Mouse (Mus musculus) kidney, embryonic 16.5 days (tissue): ENCODE results near the gene Hdac4. TPM values are rescaled to one million over a fixed set of nuclear protein-coding genes. Genes with fewer than 3 reads are reported as not detected.

Source experiments
- ATAC-seq: fragments of 200-750 bp; cut with Nextera tagmentation; 2 replicates; pipeline ENCODE4 v1.8.0; 2017; ENCODE audit warnings: moderate TSS enrichment; ENCODE audit not compliant: low FRiP score, low TSS enrichment
- H3K27ac ChIP-seq: fragments of 300-500 bp; sonication (generic); 2 replicates; pipeline ENCODE4 v1.5.1; 2014; ENCODE audit warnings: low read length
- H3K27me3 ChIP-seq: fragments of 300-500 bp; sonication (generic); 2 replicates; pipeline ENCODE4 v1.6.1; 2014; ENCODE audit warnings: low read length, control low read depth, mixed read lengths; ENCODE audit not compliant: insufficient read depth
- H3K36me3 ChIP-seq: fragments of 300-500 bp; sonication (generic); 2 replicates; pipeline ENCODE4 v1.6.1; 2014; ENCODE audit warnings: low read length, control low read depth, mixed read lengths; ENCODE audit not compliant: insufficient read depth
- H3K4me1 ChIP-seq: fragments of 300-500 bp; sonication (generic); 2 replicates; pipeline ENCODE4 v1.6.1; 2014; ENCODE audit warnings: low read length, control low read depth, mixed read lengths; ENCODE audit not compliant: insufficient read depth
- H3K4me2 ChIP-seq: fragments of 300-500 bp; sonication (generic); replicated peaks from 2 replicates; pipeline ENCODE4 v1.6.1; 2014; ENCODE audit warnings: low read depth, low read length
- H3K4me3 ChIP-seq: fragments of 300-500 bp; sonication (generic); 2 replicates; pipeline ENCODE4 v1.5.1; 2014; ENCODE audit warnings: mild to moderate bottlenecking, low read length
- H3K9ac ChIP-seq: fragments of 300-500 bp; sonication (generic); replicated peaks from 2 replicates; pipeline ENCODE4 v1.6.1; 2014; ENCODE audit warnings: low read length
- H3K9me3 ChIP-seq: fragments of 300-500 bp; sonication (generic); 2 replicates; pipeline ENCODE4 v1.6.1; 2016; ENCODE audit warnings: low read length, control low read depth
- WGBS: fragments of 180-500 bp; shearing (Covaris S2); extraction: QIAGEN DNeasy Blood & Tissue Kit; methylation state at CpG from one replicate; pipeline ENCODE4 v1.1.7; 2014; 5-methylcytosine and 5-hydroxymethylcytosine counted together
- polyA plus RNA-seq: library from polyadenylated mRNA; unstranded; fragments of >200 nt; fragmentation: Nextera tagmentation; extraction: Ambion mirVana; gene quantifications from 2 replicates; pipeline ENCODE4 v1.2.1, GENCODE M21; 2015

The Hdac4 gene
- polyA plus RNA-seq, 1 experiment from 2014 or later, result 17.7 TPM

DNA sequence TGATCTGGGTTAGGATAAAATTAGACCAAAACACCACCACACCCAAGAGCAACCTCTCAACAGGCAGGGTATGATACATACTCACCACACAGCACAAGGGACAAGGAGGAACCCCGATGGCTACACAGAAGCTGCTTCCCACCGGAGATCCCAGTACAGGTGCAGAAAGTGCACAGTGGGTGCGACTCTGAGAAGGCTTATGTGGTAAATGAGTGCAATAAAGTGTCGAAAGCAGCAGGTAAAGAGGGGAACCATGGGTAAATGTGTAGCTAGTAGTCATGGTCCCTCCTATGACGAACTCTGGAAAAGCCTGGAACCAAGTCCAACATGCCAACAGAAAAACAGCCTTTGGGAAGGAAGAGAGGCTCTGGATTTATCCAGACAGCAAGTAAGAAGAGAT, 77.9 kb downstream of the Hdac4 start:
- Histone ChIP-seq H3K4me2 (no peak overlapping the region), H3K9me3 (no peaks in the 10 kb centered on the region), H3K27ac (no peak overlapping the region), H3K4me3 (no peak overlapping the region), H3K27me3 (no peaks in the 10 kb centered on the region), H3K4me1 (peaks cover 9% of the 10 kb centered on the region), H3K9ac (no peak overlapping the region), H3K36me3 (no peaks in the 10 kb centered on the region)
- ATAC-seq, result no peak
- WGBS, result 87% methylated on average over 5 of the region's 5 CpGs

DNA sequence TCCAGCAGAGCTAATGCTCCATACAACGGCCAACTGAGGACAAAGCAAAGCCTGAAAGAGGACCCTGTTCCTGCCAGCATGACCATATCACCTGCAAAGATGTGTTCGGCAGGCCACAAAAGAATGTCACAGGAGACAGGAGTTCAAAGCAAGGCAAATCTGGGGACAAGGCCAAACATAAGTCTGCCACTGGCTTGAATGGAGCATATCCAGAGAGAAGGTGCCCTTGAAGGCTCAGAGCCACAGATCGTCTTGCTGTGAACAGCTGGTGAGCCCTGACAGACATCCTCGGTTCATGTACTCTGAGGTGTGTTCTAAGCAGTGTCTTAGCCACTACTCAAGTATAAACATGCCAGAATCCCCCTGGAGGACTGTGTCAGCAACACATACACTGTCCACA, 79.3 kb downstream of the Hdac4 start:
- Histone ChIP-seq H3K36me3 (no peaks in the 10 kb centered on the region), H3K4me2 (no peak overlapping the region), H3K9ac (no peak overlapping the region), H3K4me3 (no peak overlapping the region), H3K27ac (no peak overlapping the region), H3K4me1 (peaks cover 9% of the 10 kb centered on the region), H3K9me3 (no peaks in the 10 kb centered on the region), H3K27me3 (no peaks in the 10 kb centered on the region)
- ATAC-seq, result no peak
- 85% methylated on average over 4 of the region's 4 CpGs for WGBS

DNA sequence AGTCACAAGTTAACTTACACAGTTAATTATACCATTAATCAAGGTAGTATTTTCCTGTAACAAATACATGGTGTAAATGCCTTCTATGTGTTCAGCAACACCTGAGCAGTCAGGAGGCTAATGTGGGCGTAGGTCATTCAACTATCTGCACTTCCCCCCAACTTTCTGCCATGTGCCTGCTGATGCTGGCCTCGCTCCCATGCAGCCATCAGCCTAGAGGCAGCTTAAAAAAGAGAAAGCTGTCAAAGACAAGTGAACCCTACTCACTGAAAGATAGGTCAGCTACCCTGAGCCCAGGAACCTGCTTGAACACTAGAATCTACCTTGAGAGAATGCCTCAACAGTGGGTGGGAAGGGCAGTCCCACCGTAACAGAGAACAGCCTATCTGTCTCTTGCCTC, 81.4 kb downstream of the Hdac4 start:
- Histone ChIP-seq H3K4me3 (no peak overlapping the region), H3K4me2 (no peak overlapping the region), H3K4me1 (peaks cover 9% of the 10 kb centered on the region), H3K9me3 (no peaks in the 10 kb centered on the region), H3K9ac (no peak overlapping the region), H3K27me3 (no peaks in the 10 kb centered on the region), H3K27ac (no peak overlapping the region), H3K36me3 (no peaks in the 10 kb centered on the region)
- ATAC-seq, result no peak
- 82% methylated on average over 3 of the region's 3 CpGs for WGBS

DNA sequence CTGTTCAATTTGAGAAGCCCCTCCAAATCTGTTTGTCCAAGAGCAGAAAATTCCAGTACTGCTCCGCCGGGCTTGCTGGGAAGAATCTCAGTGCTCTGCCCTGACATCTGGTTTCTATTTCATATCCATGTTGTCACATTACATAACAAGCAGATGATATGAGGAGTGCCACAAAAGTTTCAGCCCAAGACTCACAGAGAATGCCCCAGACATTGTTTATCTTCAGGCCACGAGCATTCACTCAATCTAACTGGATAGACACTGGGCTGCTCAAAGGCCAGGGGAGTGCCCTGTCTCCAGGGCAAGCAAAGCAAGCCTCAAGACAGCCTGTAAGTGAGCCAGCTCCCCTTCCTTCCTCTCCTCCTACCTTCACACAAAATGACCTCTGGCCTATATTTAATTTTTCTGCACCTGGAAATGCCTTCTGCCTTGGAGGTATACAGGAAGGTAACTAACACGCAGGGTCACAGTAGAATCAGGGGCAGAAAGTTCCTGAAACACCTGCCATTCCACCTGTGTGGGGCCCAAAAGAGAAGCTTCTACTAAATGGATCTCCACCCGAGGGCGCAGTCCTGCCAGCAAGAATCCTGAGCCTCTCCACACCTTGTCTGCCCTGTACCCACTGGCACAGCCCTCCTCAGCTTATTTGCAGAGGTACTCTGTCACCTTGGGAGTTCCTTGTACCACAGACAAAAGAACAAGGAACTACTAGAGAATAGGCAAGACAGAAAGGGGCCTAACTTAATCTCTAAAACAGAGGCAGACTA, 82.1 kb downstream of the Hdac4 start:
- Histone ChIP-seq H3K27ac (no peak overlapping the region), H3K4me3 (no peak overlapping the region), H3K9me3 (no peaks in the 10 kb centered on the region), H3K27me3 (no peaks in the 10 kb centered on the region), H3K4me2 (no peak overlapping the region), H3K36me3 (no peaks in the 10 kb centered on the region), H3K9ac (no peak overlapping the region), H3K4me1 (peaks cover 9% of the 10 kb centered on the region)
- WGBS, result 64% methylated on average over 6 of the region's 6 CpGs
- no peak for ATAC-seq

DNA sequence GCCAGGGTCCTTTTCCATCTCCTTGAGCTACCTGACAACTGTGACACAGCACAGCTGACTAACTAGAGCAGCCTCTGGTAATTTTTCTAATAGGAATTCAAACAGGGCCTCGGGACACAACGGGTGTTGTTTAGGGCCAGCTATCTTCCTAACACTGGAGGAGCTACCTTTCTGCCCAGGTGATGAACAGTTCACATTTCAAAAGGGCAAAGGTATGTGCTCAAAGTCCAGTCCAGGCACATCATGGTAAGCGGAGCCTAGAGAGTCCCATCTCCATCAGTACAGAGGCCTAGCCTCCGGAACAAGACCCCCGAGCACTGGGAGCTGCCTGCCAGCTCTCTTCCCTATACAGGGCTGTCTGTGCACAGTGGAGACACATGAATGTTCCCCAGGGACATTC, 82.9 kb downstream of the Hdac4 start:
- H3K4me3 ChIP-seq, result no peak overlapping the region
- ATAC-seq, result no peak
- no peak overlapping the region for H3K4me2 ChIP-seq
- H3K27ac ChIP-seq, result no peak overlapping the region
- no peaks in the 10 kb centered on the region for H3K36me3 ChIP-seq
- no peaks in the 10 kb centered on the region for H3K9me3 ChIP-seq
- no peaks in the 10 kb centered on the region for H3K27me3 ChIP-seq
- H3K4me1 ChIP-seq, result peaks cover 9% of the 10 kb centered on the region
- 87% methylated on average over 5 of the region's 5 CpGs for WGBS
- no peak overlapping the region for H3K9ac ChIP-seq

DNA sequence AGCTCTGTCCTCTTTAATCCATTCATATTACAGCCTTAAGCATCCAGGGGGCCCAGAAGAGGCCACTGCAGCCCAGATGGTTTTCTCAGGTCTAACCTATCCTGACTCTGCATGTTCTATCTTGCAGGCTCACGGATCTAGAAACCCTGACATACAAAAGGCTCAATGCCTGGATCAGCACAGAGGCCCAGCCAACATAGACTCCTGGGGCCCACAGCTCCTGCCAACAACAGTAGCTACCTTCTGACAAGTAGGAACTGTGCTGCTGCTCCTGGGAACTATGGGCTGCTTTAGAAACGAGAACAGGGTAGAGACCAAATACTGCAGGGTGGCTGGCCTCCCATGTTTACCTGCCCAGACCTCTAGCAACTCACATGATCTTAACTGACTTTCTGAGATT, 83.9 kb downstream of the Hdac4 start:
- no peak overlapping the region for H3K9ac ChIP-seq
- peaks cover 9% of the 10 kb centered on the region for H3K4me1 ChIP-seq
- H3K4me3 ChIP-seq, result no peak overlapping the region
- H3K27ac ChIP-seq, result no peak overlapping the region
- no peaks in the 10 kb centered on the region for H3K36me3 ChIP-seq
- 68% methylated on average over 2 of the region's 2 CpGs for WGBS
- H3K9me3 ChIP-seq, result no peaks in the 10 kb centered on the region
- H3K4me2 ChIP-seq, result no peak overlapping the region
- ATAC-seq, result no peak
- no peaks in the 10 kb centered on the region for H3K27me3 ChIP-seq

DNA sequence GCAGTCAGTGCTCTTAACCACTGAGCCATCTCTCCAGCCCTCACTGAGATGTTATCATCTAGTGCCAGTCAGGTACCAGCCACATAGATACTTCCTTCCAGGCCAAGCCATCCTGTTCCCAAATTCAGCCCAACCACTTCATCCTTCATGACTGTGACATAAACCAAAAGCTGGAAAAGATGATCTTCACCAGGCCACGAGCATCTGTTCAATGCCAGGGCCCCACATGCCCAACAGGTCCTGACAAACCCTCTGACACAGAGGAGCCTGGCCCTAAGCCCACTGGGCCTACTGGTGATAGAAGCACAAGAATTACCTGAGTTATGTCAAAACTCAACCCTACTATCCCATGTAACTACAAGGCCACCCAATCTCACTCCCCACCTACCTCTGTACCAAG, 84.5 kb downstream of the Hdac4 start:
- Histone ChIP-seq H3K27me3 (no peaks in the 10 kb centered on the region), H3K9ac (no peak overlapping the region), H3K4me1 (peaks cover 9% of the 10 kb centered on the region), H3K9me3 (no peaks in the 10 kb centered on the region), H3K36me3 (no peaks in the 10 kb centered on the region), H3K4me2 (no peak overlapping the region), H3K4me3 (no peak overlapping the region), H3K27ac (no peak overlapping the region)
- 89% methylated on average over 1 of the region's 1 CpGs for WGBS
- no peak for ATAC-seq

DNA sequence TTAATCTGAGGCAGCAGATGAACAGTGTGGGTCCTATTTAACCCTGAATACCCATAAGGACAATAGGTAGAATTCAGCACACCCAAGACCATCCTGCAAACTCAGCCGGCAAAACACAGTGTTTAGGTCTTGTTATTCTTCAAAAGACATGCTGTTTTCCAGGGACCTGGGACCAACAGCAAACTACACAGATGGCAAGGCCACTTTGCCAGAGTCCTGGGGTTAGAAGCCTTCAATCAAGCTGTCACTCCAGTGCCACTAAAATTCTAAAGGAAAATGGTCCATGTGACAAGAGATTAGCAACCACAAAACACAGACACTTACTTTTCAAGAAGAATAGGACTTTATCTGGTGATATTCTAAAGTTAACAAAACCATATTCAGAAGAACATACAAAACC, 86.3 kb downstream of the Hdac4 start:
- no peak overlapping the region for H3K27ac ChIP-seq
- no peaks in the 10 kb centered on the region for H3K36me3 ChIP-seq
- H3K27me3 ChIP-seq, result no peaks in the 10 kb centered on the region
- H3K4me3 ChIP-seq, result no peak overlapping the region
- H3K4me2 ChIP-seq, result no peak overlapping the region
- no peaks in the 10 kb centered on the region for H3K9me3 ChIP-seq
- peaks cover 9% of the 10 kb centered on the region for H3K4me1 ChIP-seq
- ATAC-seq, result no peak
- no peak overlapping the region for H3K9ac ChIP-seq
- WGBS, result 89% methylated on average over 1 of the region's 1 CpGs

DNA sequence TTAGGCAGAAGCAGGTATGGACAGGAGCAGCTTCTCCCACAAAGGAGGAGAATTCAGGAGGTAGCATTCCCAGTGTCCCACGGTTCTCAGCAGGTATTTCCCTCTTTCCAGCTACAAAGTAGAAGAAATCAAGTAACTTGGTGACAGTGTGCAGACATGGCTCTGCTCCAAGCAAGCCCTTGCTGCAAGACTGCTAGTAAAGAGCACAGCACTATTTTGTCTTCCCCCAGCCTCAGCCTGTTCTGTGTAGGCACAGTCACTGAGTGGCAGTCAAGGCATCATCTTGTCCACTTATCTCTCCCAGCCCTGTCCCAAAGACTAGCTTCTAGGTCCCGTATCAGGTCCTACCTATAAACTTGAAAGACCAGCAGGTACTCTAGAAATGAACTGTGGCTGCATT, 86.9 kb downstream of the Hdac4 start:
- no peak overlapping the region for H3K9ac ChIP-seq
- WGBS, result 89% methylated on average over 2 of the region's 2 CpGs
- H3K4me1 ChIP-seq, result peaks cover 2% of the 10 kb centered on the region
- H3K27me3 ChIP-seq, result no peaks in the 10 kb centered on the region
- no peak overlapping the region for H3K4me3 ChIP-seq
- no peaks in the 10 kb centered on the region for H3K36me3 ChIP-seq
- no peak overlapping the region for H3K27ac ChIP-seq
- no peak for ATAC-seq
- H3K9me3 ChIP-seq, result no peaks in the 10 kb centered on the region
- no peak overlapping the region for H3K4me2 ChIP-seq

DNA sequence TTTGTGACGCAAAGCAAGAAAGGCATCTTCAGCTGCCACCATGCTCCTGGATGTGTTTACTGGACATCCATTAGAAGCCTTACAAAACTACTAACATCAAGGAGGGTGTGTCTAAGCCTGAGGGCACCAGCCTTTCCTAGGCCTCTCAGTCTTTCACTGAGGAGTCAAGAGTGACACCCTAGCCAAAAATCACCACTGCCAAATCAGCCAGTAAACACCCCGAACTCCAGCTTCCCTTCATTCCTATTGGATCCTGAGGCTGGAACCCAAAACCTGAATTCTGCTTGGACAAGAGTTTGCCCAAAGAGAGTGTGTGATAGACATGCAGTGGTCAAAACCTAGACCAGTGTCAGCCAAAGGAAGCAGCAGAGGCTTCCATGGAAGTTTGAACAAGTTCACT, 87.5 kb downstream of the Hdac4 start:
- no peak overlapping the region for H3K4me2 ChIP-seq
- no peaks in the 10 kb centered on the region for H3K36me3 ChIP-seq
- no peak overlapping the region for H3K9ac ChIP-seq
- no peak overlapping the region for H3K4me3 ChIP-seq
- H3K4me1 ChIP-seq, result no peaks in the 10 kb centered on the region; the same call in 1 of the 2 replicates
- no peaks in the 10 kb centered on the region for H3K9me3 ChIP-seq
- no peak overlapping the region for H3K27ac ChIP-seq
- H3K27me3 ChIP-seq, result no peaks in the 10 kb centered on the region
- no peak for ATAC-seq
- whole genome bisulfite sequencing, result 93% methylated on average over 2 of the region's 2 CpGs
